Mouse (Mus musculus) heart, embryonic 13.5 days (tissue): ENCODE data around the gene Smtnl2. TPM values are rescaled to one million over a fixed set of nuclear protein-coding genes. Genes with fewer than 3 reads are reported as not detected.
A peak's percentile ranks its signal among the peaks of the same experiment; 100 is the strongest.
"Not testable (repeated sequence)": the region's sequence is repeated elsewhere in the genome, so short reads cannot be mapped to it uniquely, and the experiment has no call there.

Experiments
- ATAC-seq: fragments of 200-750 bp; cut with Nextera tagmentation; 2 replicates; pipeline ENCODE4 v1.8.0; 2017; ENCODE audit warnings: moderate TSS enrichment; ENCODE audit not compliant: insufficient number of reproducible peaks, low FRiP score, low TSS enrichment; ENCODE audit errors: extremely low read depth
- H3K27ac ChIP-seq: fragments of 300-500 bp; sonication (generic); replicated peaks from 2 replicates; pipeline ENCODE4 v1.5.1; 2015; ENCODE audit warnings: moderate library complexity, mild to moderate bottlenecking, inconsistent platforms
- H3K27me3 ChIP-seq: fragments of 300-500 bp; sonication (generic); replicated peaks from 2 replicates; pipeline ENCODE4 v1.6.1; 2015; ENCODE audit warnings: mild to moderate bottlenecking, inconsistent platforms
- H3K36me3 ChIP-seq: fragments of 300-500 bp; sonication (generic); 2 replicates; pipeline ENCODE4 v1.6.1; 2015; ENCODE audit warnings: mild to moderate bottlenecking, inconsistent platforms
- H3K4me1 ChIP-seq: fragments of 300-500 bp; sonication (generic); 2 replicates; pipeline ENCODE4 v1.6.1; 2015; ENCODE audit warnings: inconsistent platforms
- H3K4me2 ChIP-seq: fragments of 300-500 bp; sonication (generic); 2 replicates; pipeline ENCODE4 v1.6.1; 2015; ENCODE audit warnings: inconsistent platforms, mild to moderate bottlenecking, moderate library complexity
- H3K4me3 ChIP-seq: fragments of 300-500 bp; sonication (generic); 2 replicates; pipeline ENCODE4 v1.5.1; 2015; ENCODE audit warnings: moderate library complexity, mild to moderate bottlenecking, inconsistent platforms
- H3K9ac ChIP-seq: fragments of 300-500 bp; sonication (generic); 2 replicates; pipeline ENCODE4 v1.6.1; 2015; ENCODE audit warnings: inconsistent platforms, mild to moderate bottlenecking, moderate library complexity
- H3K9me3 ChIP-seq: fragments of 300-500 bp; sonication (generic); 2 replicates; pipeline ENCODE4 v1.6.1; 2016; ENCODE audit warnings: inconsistent platforms
- WGBS: fragments of 180-500 bp; shearing (Covaris S2); methylation state at CpG from one replicate; pipeline ENCODE4 v1.1.7; 2015; ENCODE audit warnings: mixed read lengths; 5-methylcytosine and 5-hydroxymethylcytosine counted together
- microRNA-seq: library from miRNA; unstranded; fragments of <30 nt; microRNA quantifications from one replicate; pipeline ENCODE4, GENCODE M21; 2016
- polyA plus RNA-seq: library from polyadenylated mRNA; unstranded; fragments of >200 nt; fragmentation: Nextera tagmentation; extraction: Ambion mirVana; gene quantifications from 2 replicates; pipeline ENCODE4 v1.2.1, GENCODE M21; 2015

Gene Smtnl2
- polyA plus RNA-seq, 1 experiment from 2014 or later, result 145 TPM

DNA sequence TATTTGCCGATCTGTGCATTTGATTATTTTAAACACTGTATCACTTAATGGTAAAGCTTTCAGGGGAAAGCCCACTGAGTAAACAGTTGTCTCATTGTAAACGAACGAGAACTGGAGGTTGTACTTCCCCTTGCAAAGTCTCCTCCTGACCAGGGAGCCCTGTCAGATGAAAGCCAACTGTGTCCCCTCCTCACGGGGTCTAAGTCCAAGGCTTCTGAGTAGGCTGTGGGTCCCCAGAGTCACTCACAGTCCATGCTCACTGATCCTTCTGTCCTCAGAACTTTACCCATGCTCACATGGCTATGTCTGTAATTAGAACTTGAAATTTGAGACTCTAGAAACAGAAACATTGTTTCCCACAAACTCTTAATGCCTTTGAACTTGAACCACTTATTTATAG is 61.9 kb downstream of the Smtnl2 start:
- no peak overlapping the region for H3K4me2 ChIP-seq
- no peaks in the 10 kb centered on the region for H3K4me1 ChIP-seq
- H3K9ac ChIP-seq, result no peak overlapping the region
- no peaks in the 10 kb centered on the region for H3K36me3 ChIP-seq
- no peak overlapping the region for H3K4me3 ChIP-seq
- no peak for ATAC-seq
- no peaks in the 10 kb centered on the region for H3K9me3 ChIP-seq
- no peaks in the 10 kb centered on the region for H3K27me3 ChIP-seq
- H3K27ac ChIP-seq, result no peak overlapping the region
- WGBS, result 66% methylated on average over 4 of the region's 4 CpGs

DNA sequence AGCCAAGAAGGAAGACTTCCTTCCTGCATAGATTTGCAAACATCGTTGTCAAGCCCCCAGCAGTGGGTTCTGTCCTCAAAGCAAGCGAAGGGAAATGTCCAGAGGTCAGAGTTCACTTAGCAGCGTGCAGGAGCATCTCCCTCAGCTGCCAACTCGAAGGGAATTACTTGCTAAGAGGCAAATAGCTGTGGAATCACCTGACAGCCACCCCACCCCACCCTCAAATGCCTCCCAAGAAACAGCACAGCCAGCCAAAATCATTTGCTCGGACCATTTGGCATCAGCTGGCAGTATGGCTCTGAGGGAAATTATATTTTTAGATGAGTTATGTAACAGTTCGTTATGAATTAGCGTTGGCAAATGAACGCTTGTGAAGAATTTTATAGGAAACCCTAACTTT is 62.5 kb downstream of the Smtnl2 start:
- Histone ChIP-seq H3K27me3 (no peaks in the 10 kb centered on the region), H3K27ac (no peak overlapping the region), H3K36me3 (no peaks in the 10 kb centered on the region), H3K4me1 (no peaks in the 10 kb centered on the region), H3K9me3 (no peaks in the 10 kb centered on the region), H3K9ac (no peak overlapping the region), H3K4me3 (no peak overlapping the region), H3K4me2 (no peak overlapping the region)
- WGBS, result 55% methylated on average over 8 of the region's 8 CpGs
- no peak for ATAC-seq

DNA sequence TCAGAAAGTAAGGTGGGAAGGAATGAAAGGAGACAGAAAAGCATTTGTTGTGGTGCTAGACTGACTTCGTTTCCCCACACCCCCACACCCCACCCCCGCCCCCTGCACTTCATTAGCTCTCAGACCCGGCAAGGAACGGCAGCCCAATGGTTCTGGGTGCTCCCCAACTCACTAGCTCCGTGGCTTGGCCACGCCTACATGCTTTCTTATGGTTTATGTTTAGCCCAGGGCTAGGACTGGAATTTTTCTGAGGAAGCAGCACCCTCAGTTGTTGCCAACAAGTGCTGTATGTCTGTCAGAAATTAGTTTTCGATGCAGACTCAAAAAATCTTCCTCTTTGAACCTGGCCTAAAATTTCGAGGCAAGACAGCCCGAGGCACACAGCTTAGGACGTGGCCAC is 63.0 kb downstream of the Smtnl2 start:
- no peak for ATAC-seq
- Histone ChIP-seq H3K9ac (no peak overlapping the region), H3K4me2 (no peak overlapping the region), H3K4me1 (no peaks in the 10 kb centered on the region), H3K36me3 (no peaks in the 10 kb centered on the region), H3K9me3 (no peaks in the 10 kb centered on the region), H3K4me3 (no peak overlapping the region), H3K27me3 (no peaks in the 10 kb centered on the region), H3K27ac (no peak overlapping the region)
- WGBS, result 49% methylated on average over 10 of the region's 10 CpGs

DNA sequence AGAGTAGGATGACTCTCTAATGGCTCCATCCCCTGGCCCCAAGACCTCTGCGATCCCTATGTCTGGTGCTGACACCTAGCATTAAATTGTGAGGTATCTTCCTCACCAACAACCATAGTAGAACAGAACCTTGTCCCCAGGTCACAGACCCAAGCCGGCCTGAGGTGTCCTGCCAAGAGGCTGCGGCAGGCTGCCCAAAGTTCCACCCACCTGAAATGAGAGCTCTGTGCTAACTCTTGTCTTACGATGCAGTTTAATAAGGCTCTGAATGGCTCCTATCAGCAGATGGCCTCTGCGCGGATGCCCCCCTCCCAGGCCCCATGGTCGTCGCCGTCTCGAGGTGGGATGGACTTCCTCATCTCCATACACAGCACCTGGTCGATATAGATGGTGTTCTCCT is 67.0 kb downstream of the Smtnl2 start:
- H3K27me3 ChIP-seq, result peaks cover 8% of the 10 kb centered on the region; the same call in 1 of the 2 replicates
- H3K36me3 ChIP-seq, result no peaks in the 10 kb centered on the region
- no peak overlapping the region for H3K27ac ChIP-seq
- 0 out of 2 replicates have a peak overlapping the region, but pooled peaks have one; percentile 5 for H3K9ac ChIP-seq
- ATAC-seq, result no peak
- no peaks in the 10 kb centered on the region for H3K9me3 ChIP-seq
- H3K4me2 ChIP-seq, result no peak overlapping the region
- WGBS, result 84% methylated on average over 11 of the region's 11 CpGs
- H3K4me3 ChIP-seq, result no peak overlapping the region
- H3K4me1 ChIP-seq, result no peaks in the 10 kb centered on the region

DNA sequence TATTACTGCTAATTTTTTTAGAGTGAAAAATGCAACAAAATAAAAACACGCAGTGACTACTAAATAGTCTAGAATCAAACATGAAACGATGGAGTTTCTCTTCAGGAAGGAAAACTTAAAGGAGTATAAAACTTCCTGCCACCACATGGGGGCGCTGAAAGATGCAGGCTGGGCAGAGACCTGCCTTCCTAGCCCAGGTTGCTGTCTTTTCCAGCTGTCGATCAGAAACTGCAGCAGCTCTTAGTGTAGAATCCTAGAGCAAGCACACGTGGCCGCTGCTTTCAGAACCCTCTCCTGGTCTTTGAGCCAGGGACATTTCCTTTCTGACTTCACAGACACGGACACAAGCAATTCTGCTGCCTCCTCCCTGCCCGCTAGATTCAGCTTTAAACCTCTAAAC is 67.6 kb downstream of the Smtnl2 start:
- no peak for ATAC-seq

DNA sequence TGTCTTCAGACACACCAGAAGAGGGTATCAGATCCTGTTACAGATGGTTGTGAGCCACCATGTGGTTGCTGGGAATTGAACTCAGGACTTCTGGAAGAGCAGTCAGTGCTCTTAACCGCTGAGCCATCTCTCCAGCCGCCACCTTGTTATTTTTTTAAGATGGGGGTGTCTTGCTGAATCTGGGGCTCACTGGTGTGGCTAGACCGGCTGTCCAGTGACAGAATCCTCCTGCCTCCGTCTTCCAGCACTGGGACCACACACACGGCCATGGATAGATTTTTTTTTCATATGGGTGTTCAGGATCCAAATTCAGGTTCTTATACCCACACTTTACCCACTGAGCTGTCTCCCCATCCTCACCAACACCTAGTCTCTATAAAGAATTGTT is 68.3 kb downstream of the Smtnl2 start:
- H3K9ac ChIP-seq, H3K27ac ChIP-seq, H3K9me3 ChIP-seq, H3K36me3 ChIP-seq, H3K4me2 ChIP-seq, ATAC-seq, H3K4me1 ChIP-seq, H3K27me3 ChIP-seq, H3K4me3 ChIP-seq: not testable (repeated sequence)
- 83% methylated on average over 5 of the region's 5 CpGs for WGBS

More for the DNA sequence above, 67.6 kb downstream of the Smtnl2 start:
- H3K4me1 ChIP-seq, result no peaks in the 10 kb centered on the region
- 0 out of 2 replicates have a peak overlapping the region, but pooled peaks have one; percentile 18 for H3K4me2 ChIP-seq
- H3K27ac ChIP-seq, result no peak overlapping the region
- peaks cover 8% of the 10 kb centered on the region; the same call in 1 of the 2 replicates for H3K27me3 ChIP-seq
- H3K4me3 ChIP-seq, result no peak overlapping the region
- no peaks in the 10 kb centered on the region for H3K9me3 ChIP-seq
- 0 out of 2 replicates have a peak overlapping the region, but pooled peaks have one; percentile 5 for H3K9ac ChIP-seq
- no peaks in the 10 kb centered on the region for H3K36me3 ChIP-seq
- WGBS, result 18% methylated on average over 8 of the region's 8 CpGs

DNA sequence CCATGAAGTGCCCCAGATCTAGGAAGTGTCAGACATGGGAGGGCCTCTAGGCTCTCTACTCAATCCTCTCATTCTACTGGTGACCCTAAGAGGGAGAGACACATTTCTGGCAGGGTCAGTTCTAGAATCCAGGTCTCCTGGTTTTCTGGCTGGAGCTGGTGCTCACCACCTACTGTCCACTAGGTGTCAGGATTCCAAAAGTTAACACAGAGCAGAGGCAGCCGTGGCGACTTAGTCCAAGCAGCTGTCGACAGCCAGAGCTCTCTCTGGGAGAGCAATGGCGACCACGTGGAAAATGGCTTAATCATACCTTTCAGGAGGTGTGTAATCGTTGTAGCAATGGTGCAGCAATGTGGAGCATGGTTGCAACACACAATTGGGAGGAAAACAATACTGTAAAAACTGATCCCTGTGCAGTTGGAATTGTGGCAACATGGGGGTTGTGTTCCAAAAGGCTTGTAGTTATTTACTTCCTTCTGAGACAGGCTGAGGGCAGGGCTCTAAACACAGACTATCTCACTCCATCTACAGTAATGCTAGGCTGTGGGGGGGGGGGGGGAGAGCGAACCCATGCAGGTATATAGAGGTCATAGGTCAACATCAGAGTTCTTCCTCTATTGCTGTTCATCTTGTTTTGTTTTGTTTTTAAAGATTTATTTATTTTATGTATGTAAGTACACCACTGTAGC is 68.8 kb downstream of the Smtnl2 start:
- no peak overlapping the region for H3K9ac ChIP-seq
- H3K4me3 ChIP-seq, result no peak overlapping the region
- WGBS, result 11% methylated on average over 7 of the region's 7 CpGs
- H3K27me3 ChIP-seq, result peaks cover 8% of the 10 kb centered on the region; the same call in 1 of the 2 replicates
- no peaks in the 10 kb centered on the region for H3K36me3 ChIP-seq
- H3K27ac ChIP-seq, result no peak overlapping the region
- no peaks in the 10 kb centered on the region for H3K4me1 ChIP-seq
- ATAC-seq, result no peak
- no peaks in the 10 kb centered on the region for H3K9me3 ChIP-seq
- H3K4me2 ChIP-seq, result peak overlapping the region; percentile 8; the same call in 1 of the 2 replicates

DNA sequence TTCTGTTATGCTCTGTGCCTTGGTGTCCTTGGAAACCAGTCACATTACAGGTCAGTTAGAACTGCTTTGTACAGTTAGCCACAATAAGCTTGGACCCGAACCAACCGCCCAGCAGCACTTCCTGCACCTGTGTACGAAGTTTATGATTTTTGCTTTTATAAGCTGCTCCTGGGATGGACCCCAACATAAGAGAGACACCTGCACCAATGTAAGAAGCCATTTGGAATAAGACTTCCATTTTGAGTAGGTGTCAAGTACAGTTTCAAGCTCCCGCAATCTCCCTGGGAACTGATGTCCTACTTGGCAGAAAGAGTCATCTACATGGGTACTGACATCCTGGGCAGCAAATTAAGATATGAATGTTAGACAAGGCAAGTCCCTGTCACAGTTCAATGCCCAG is 71.8 kb downstream of the Smtnl2 start:
- H3K27me3 ChIP-seq, result peaks cover 8% of the 10 kb centered on the region; the same call in 1 of the 2 replicates
- H3K9me3 ChIP-seq, result no peaks in the 10 kb centered on the region
- no peak for ATAC-seq
- WGBS, result 80% methylated on average over 4 of the region's 4 CpGs
- H3K9ac ChIP-seq, result no peak overlapping the region
- no peaks in the 10 kb centered on the region for H3K4me1 ChIP-seq
- H3K27ac ChIP-seq, result no peak overlapping the region
- H3K4me3 ChIP-seq, result no peak overlapping the region
- no peak overlapping the region for H3K4me2 ChIP-seq
- H3K36me3 ChIP-seq, result no peaks in the 10 kb centered on the region

Small RNA genes within 50 kb of the gene (microRNA-seq; reads per million reads assigned to microRNA genes)
- not detected for gene Mir6338

Other genes starting within 250 kb of the Smtnl2 start
- 0.16 and 0.17 TPM in 2 replicates for gene Gm43951, start 204.9 kb downstream of the Smtnl2 start, polyA plus RNA-seq
- gene 4933427D14Rik, start 204.3 kb downstream of the Smtnl2 start, polyA plus RNA-seq, result 7.7 and 7.8 TPM in 2 replicates
- gene Txndc17, start 204.2 kb downstream of the Smtnl2 start, polyA plus RNA-seq, result 137 and 155 TPM in 2 replicates
- gene Med31, start 196.1 kb downstream of the Smtnl2 start, polyA plus RNA-seq, result 28.3 and 31.7 TPM in 2 replicates
- 0.11 and 0.12 TPM in 2 replicates for gene Slc13a5, start 144.5 kb downstream of the Smtnl2 start, polyA plus RNA-seq
- 5.7 and 6.8 TPM in 2 replicates for gene Xaf1, start 110.1 kb downstream of the Smtnl2 start, polyA plus RNA-seq
- not detected in 2 replicates for gene Fbxo39, start 97.3 kb downstream of the Smtnl2 start, polyA plus RNA-seq
- gene Tekt1, start 49.3 kb downstream of the Smtnl2 start, polyA plus RNA-seq, result 0.47 and 0.55 TPM in 2 replicates
- not detected in 2 replicates for gene Ggt6, start 23.8 kb upstream of the Smtnl2 start, polyA plus RNA-seq
- gene Mybbp1a, start 29.6 kb upstream of the Smtnl2 start, polyA plus RNA-seq, result 82.3 and 88.2 TPM in 2 replicates
- gene Spns2, start 78.2 kb upstream of the Smtnl2 start, polyA plus RNA-seq, result 1.9 and 2.4 TPM in 2 replicates
- 0.10 and 0.13 TPM in 2 replicates for gene Spns3, start 138.8 kb upstream of the Smtnl2 start, polyA plus RNA-seq
- 57.3 and 57.7 TPM in 2 replicates for gene Ube2g1, start 195.6 kb upstream of the Smtnl2 start, polyA plus RNA-seq